Mouse (Mus musculus): ENCODE measurements around the gene Gm3952.
A peak's percentile ranks its signal among the peaks of the same experiment; 100 is the strongest.

GRCm38 (mm10) chr8:128724819-128725218, 73.7 kb downstream of the Gm3952 start:
- peak; percentile 55; the same call in 1 of the 2 replicates for TF ChIP-seq CTCF (IDR thresholded peaks at IDR 0.05; ENCODE audit: borderline replicate concordance, insufficient read depth, low read length)
- TF ChIP-seq POLR2A (IDR thresholded peaks at IDR 0.05; ENCODE audit: low read depth, low read length), result no peak

Data from embryonic fibroblast, embryonic 13.5 days (primary cell).